Mouse (Mus musculus): ENCODE measurements around the gene Zfp830. TPM values are rescaled to one million over a fixed set of nuclear protein-coding genes. Genes with fewer than 3 reads are reported as not detected.

The Zfp830 gene
- polyA plus RNA-seq, 1 experiment = 13.2 TPM

DNA sequence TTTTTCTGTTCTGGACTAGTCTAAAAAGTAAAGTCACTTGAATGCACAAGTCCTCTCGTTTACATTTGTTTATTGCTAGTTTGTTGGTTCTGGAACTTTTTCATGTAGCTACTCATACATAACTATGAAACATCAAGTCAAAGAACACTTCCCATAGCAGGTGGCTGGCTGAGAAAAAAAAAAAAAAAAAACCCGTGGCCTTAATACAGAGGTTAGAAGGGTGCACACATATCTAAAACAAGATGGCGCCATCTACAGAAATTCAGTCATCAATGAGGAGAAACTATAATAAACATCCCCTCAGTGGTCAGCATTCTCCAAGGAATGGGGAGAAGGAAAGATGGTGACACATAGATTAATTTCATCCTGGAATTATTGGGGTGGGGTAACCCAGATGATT, 43.2 kb downstream of the Zfp830 start:
- Histone ChIP-seq H3K36me3 (ENCODE audit: control insufficient read depth, insufficient read depth) (peaks cover 9% of the 10 kb centered on the region), H3ac (ENCODE audit: control insufficient read depth, insufficient read length) (no peak overlapping the region), H3K4me2 (ENCODE audit: low read depth) (no peak overlapping the region), H3K27me3 (ENCODE audit: control insufficient read depth, insufficient read depth, insufficient read length) (no peaks in the 10 kb centered on the region), H3K4me3 (no peak overlapping the region), H3K79me2 (ENCODE audit: control insufficient read depth, insufficient read depth) (no peaks in the 10 kb centered on the region)
- TF ChIP-seq POLR2A (IDR thresholded peaks at IDR 0.05; ENCODE audit: insufficient read length, low read depth) = no peak
- no peak for TF ChIP-seq POLR2AphosphoS2 (IDR thresholded peaks at IDR 0.05; ENCODE audit: insufficient read length, low read depth)
- TF ChIP-seq TCF3 (IDR thresholded peaks at IDR 0.05; ENCODE audit: insufficient read length, low read depth) = no peak
- no peak for TF ChIP-seq MYOG (IDR thresholded peaks at IDR 0.05; ENCODE audit: control insufficient read depth in 1 of 3, insufficient read depth in 1 of 3, insufficient read length in 2 of 3, low read depth in 2 of 3)
- TF ChIP-seq USF1 (IDR thresholded peaks at IDR 0.05; ENCODE audit: low read depth) = no peak
- TF ChIP-seq REST (IDR thresholded peaks at IDR 0.05; ENCODE audit: insufficient read depth, insufficient read length) = no peak
- no peak for TF ChIP-seq CEBPB (IDR thresholded peaks at IDR 0.05; ENCODE audit: insufficient read depth, poor library complexity, severe bottlenecking)
- TF ChIP-seq MAX (IDR thresholded peaks at IDR 0.05; ENCODE audit: low read depth) = no peak
- TF ChIP-seq SRF (IDR thresholded peaks at IDR 0.05; ENCODE audit: control insufficient read depth, insufficient read length, low read depth) = no peak
- no peak for TF ChIP-seq TCF12 (IDR thresholded peaks at IDR 0.05; ENCODE audit: insufficient read depth, poor library complexity, severe bottlenecking)
- no peak for TF ChIP-seq E2F4 (IDR thresholded peaks at IDR 0.05; ENCODE audit: insufficient read depth)
- TF ChIP-seq MYOD1 (IDR thresholded peaks at IDR 0.05; ENCODE audit: control insufficient read depth in 1 of 3, insufficient read length in 2 of 3, low read depth in 2 of 3) = no peak

- H3K36me3 ChIP-seq (ENCODE audit: control insufficient read depth, insufficient read depth) = no peaks in the 10 kb centered on the region
- H3K4me3 ChIP-seq = no peak overlapping the region
- H3K4me2 ChIP-seq (ENCODE audit: low read depth) = no peak overlapping the region
- no peaks in the 10 kb centered on the region for H3K27me3 ChIP-seq (ENCODE audit: control insufficient read depth, insufficient read depth, insufficient read length)
- TF ChIP-seq POLR2A (IDR thresholded peaks at IDR 0.05; ENCODE audit: insufficient read length, low read depth) (no peak), TCF12 (IDR thresholded peaks at IDR 0.05; ENCODE audit: insufficient read depth, poor library complexity, severe bottlenecking) (no peak), TCF3 (IDR thresholded peaks at IDR 0.05; ENCODE audit: insufficient read length, low read depth) (no peak), POLR2AphosphoS2 (IDR thresholded peaks at IDR 0.05; ENCODE audit: insufficient read length, low read depth) (no peak)
- no peak overlapping the region for H3ac ChIP-seq (ENCODE audit: control insufficient read depth, insufficient read length)
- no peaks in the 10 kb centered on the region for H3K79me2 ChIP-seq (ENCODE audit: control insufficient read depth, insufficient read depth)
These were observed 44.3 kb downstream of the Zfp830 start for GRCm38 (mm10) chr11:82808485-82808884.

Other genes starting within 250 kb of the Zfp830 start
- gene Cct6b, start within 50 bp of the Zfp830 start, polyA plus RNA-seq (2012; fragmentation: generic; extraction: Trizol) = 0.30 TPM
- 16.7 TPM for gene Lig3, start 16.8 kb downstream of the Zfp830 start, polyA plus RNA-seq (2012; fragmentation: generic; extraction: Trizol)
- 1.8 TPM for gene Rffl, start 106.9 kb downstream of the Zfp830 start, polyA plus RNA-seq (2012; fragmentation: generic; extraction: Trizol)
- gene Rad51d, start 126.3 kb downstream of the Zfp830 start, polyA plus RNA-seq (2012; fragmentation: generic; extraction: Trizol) = 9.1 TPM
- gene Fndc8, start 127.8 kb downstream of the Zfp830 start, polyA plus RNA-seq (2012; fragmentation: generic; extraction: Trizol) = 0.04 TPM
- gene Nle1, start 144.1 kb downstream of the Zfp830 start, polyA plus RNA-seq (2012; fragmentation: generic; extraction: Trizol) = 33.7 TPM
- 99.6 TPM for gene Unc45b, start 146.2 kb downstream of the Zfp830 start, polyA plus RNA-seq (2012; fragmentation: generic; extraction: Trizol)
- gene Slfn5, start 187.0 kb downstream of the Zfp830 start, polyA plus RNA-seq (2012; fragmentation: generic; extraction: Trizol) = 0.11 TPM
- 0.22 TPM for gene Slfn9, start 227.5 kb downstream of the Zfp830 start, polyA plus RNA-seq (2012; fragmentation: generic; extraction: Trizol)

Data from myocyte (in vitro differentiated cells).